Mouse (Mus musculus) ES-E14 (cell line): ENCODE data around the gene Cd22. TPM values are rescaled to one million over a fixed set of nuclear protein-coding genes. Genes with fewer than 3 reads are reported as not detected.
A peak's percentile ranks its signal among the peaks of the same experiment; 100 is the strongest.

Experiments
- DNase-seq: peaks from one replicate; pipeline ENCODE4 v3.0.0-alpha.2; 2013; ENCODE audit warnings: low read depth, low spot score
- H3K27ac ChIP-seq: 2 replicates; pipeline ENCODE4 v1.5.1; 2012; ENCODE audit warnings: low read depth, mild to moderate bottlenecking, low read length, moderate library complexity, mixed read lengths; ENCODE audit not compliant: poor library complexity, insufficient read depth, severe bottlenecking
- H3K36me3 ChIP-seq: 2 replicates; pipeline ENCODE4 v1.6.1; 2012; ENCODE audit warnings: mild to moderate bottlenecking, low read length, moderate library complexity, mixed read lengths; ENCODE audit not compliant: control insufficient read depth, poor library complexity, insufficient read depth, severe bottlenecking
- H3K4me1 ChIP-seq, 2 experiments: fragments of 150-350 bp in 1 of 2; sonication (generic) in 1 of 2; 2 replicates each; pipeline ENCODE4 v1.6.1; 2012; ENCODE audit warnings: low read length in 2 of 2, mild to moderate bottlenecking in 1 of 2, mixed read lengths in 1 of 2; ENCODE audit not compliant: control insufficient read depth in 2 of 2, insufficient read depth in 2 of 2, poor library complexity in 1 of 2
- H3K4me3 ChIP-seq, 2 experiments: fragments of 150-350 bp in 1 of 2; sonication (generic) in 1 of 2; 2 replicates each; pipeline ENCODE4 v1.5.1; 2012; ENCODE audit warnings: low read length in 2 of 2, low read depth in 1 of 2, mild to moderate bottlenecking in 1 of 2, mixed read lengths in 1 of 2; ENCODE audit not compliant: insufficient read depth in 1 of 2, poor library complexity in 1 of 2, severe bottlenecking in 1 of 2
- H3K9ac ChIP-seq: 2 replicates; pipeline ENCODE4 v1.6.1; 2012; ENCODE audit warnings: low read depth, mild to moderate bottlenecking, low read length, mixed read lengths; ENCODE audit not compliant: poor library complexity, insufficient read depth, severe bottlenecking
- H3K9me3 ChIP-seq: fragments of 150-350 bp; sonication (generic); 2 replicates; pipeline ENCODE4 v1.6.1; 2012; ENCODE audit warnings: low read depth, mild to moderate bottlenecking, low read length; ENCODE audit not compliant: control insufficient read depth, insufficient read depth
- CHD2 ChIP-seq: IDR thresholded peaks from 2 replicates; pipeline ENCODE4 v1.6.1; 2014; ENCODE audit warnings: mild to moderate bottlenecking, low read depth, low read length, inconsistent platforms
- HCFC1 ChIP-seq: IDR thresholded peaks from 2 replicates; pipeline ENCODE4 v1.6.1; 2012; ENCODE audit warnings: low read length, inconsistent platforms, borderline replicate concordance; ENCODE audit not compliant: insufficient read depth
- MAFK ChIP-seq: IDR thresholded peaks from 2 replicates; pipeline ENCODE4 v1.6.1; 2014; ENCODE audit warnings: mild to moderate bottlenecking, low read depth, low read length, inconsistent platforms; ENCODE audit not compliant: insufficient read depth
- ZC3H11A ChIP-seq: IDR thresholded peaks from 2 replicates; pipeline ENCODE4 v1.6.1; 2012; ENCODE audit warnings: low read depth, mild to moderate bottlenecking, inconsistent platforms, low read length, borderline replicate concordance
- ZNF384 ChIP-seq: IDR thresholded peaks from 2 replicates; pipeline ENCODE4 v1.6.1; 2012; ENCODE audit warnings: low read depth, low read length, inconsistent platforms
- in situ Hi-C, 2 experiments: fragments of 600-800 bp; cut with MboI; formaldehyde crosslinking; loops; one replicate each; pipeline ENCODE4 v1.15.1; 2025; ENCODE audit warnings: low sequenced_read_pairs in 2 of 2, inconsistent platforms in 1 of 2; ENCODE audit not compliant: unreplicated experiment in 2 of 2
- total RNA-seq: library from RNA; depleted of rRNA; stranded (reverse); fragments of 300-350 nt; gene quantifications from 2 replicates; pipeline ENCODE4 v1.2.3, GENCODE M21; 2012

Gene Cd22
- total RNA-seq, 1 experiment = 0.45 TPM

- in situ Hi-C loops = no loop called here
- no peak for TF ChIP-seq CHD2
- no peak for TF ChIP-seq ZNF384
- TF ChIP-seq MAFK = no peak
- TF ChIP-seq ZC3H11A = no peak
- no peak for TF ChIP-seq HCFC1
- Histone ChIP-seq H3K9me3 (no peaks in the 10 kb centered on the region), H3K9ac (no peak overlapping the region), H3K27ac (no peak overlapping the region), H3K4me1 (no peaks in the 10 kb centered on the region; a peak in 1 of 4 replicates), H3K36me3 (no peaks in the 10 kb centered on the region), H3K4me3 (no peak overlapping the region)
- no peak for DNase-seq
Observed at GRCm38 (mm10) chr7:30884047-30884446, 3.9 kb upstream of the Cd22 start.

- Histone ChIP-seq H3K4me1 (peaks cover 0 to 2% of the 10 kb centered on the region in 2 experiments; a peak in 1 of 4 replicates), H3K9ac (no peak overlapping the region), H3K9me3 (no peaks in the 10 kb centered on the region), H3K4me3 (no peak overlapping the region), H3K36me3 (no peaks in the 10 kb centered on the region), H3K27ac (no peak overlapping the region)
- TF ChIP-seq CHD2 (no peak), ZC3H11A (no peak), MAFK (no peak), HCFC1 (no peak), ZNF384 (no peak)
- DNase-seq = no peak
- in situ Hi-C loops = no loop called here
Observed at GRCm38 (mm10) chr7:30881367-30881766, 1.2 kb upstream of the Cd22 start.

GRCm38 (mm10) chr7:30878950-30879349 is 1.2 kb downstream of the Cd22 start:
- in situ Hi-C loops = no loop called here
- H3K27ac ChIP-seq = no peak overlapping the region

GRCm38 (mm10) chr7:30873083-30873482 is 7.1 kb downstream of the Cd22 start:
- H3K27ac ChIP-seq = no peak overlapping the region
- peak; percentile 73 for DNase-seq
- H3K4me3 ChIP-seq = peak overlapping the region in 1 of 2 experiments; percentile 24; a peak in 1 of 4 replicates
- H3K9ac ChIP-seq = no peak overlapping the region
- H3K36me3 ChIP-seq = no peaks in the 10 kb centered on the region
- H3K4me1 ChIP-seq = 0 out of 4 replicates have a peak, but pooled peaks cover 0 to 2% of the 10 kb centered on the region in 2 experiments
- no peaks in the 10 kb centered on the region for H3K9me3 ChIP-seq
- in situ Hi-C loops = no loop called here
- TF ChIP-seq MAFK = no peak
- no peak for TF ChIP-seq CHD2

More at GRCm38 (mm10) chr7:30878950-30879349, 1.2 kb downstream of the Cd22 start:
- Histone ChIP-seq H3K36me3 (no peaks in the 10 kb centered on the region), H3K9me3 (no peaks in the 10 kb centered on the region), H3K4me3 (no peak overlapping the region), H3K4me1 (0 out of 4 replicates have a peak, but pooled peaks cover 0 to 2% of the 10 kb centered on the region in 2 experiments), H3K9ac (no peak overlapping the region)
- no peak for DNase-seq
- TF ChIP-seq ZC3H11A (no peak), CHD2 (no peak), HCFC1 (no peak), ZNF384 (no peak), MAFK (no peak)

GRCm38 (mm10) chr7:30863386-30863785 is 16.8 kb downstream of the Cd22 start:
- Histone ChIP-seq H3K9me3 (no peaks in the 10 kb centered on the region), H3K4me3 (no peak overlapping the region), H3K4me1 (peaks cover 0 to 12% of the 10 kb centered on the region in 2 experiments; a peak in 1 of 4 replicates), H3K36me3 (no peaks in the 10 kb centered on the region), H3K9ac (no peak overlapping the region), H3K27ac (no peak overlapping the region)
- no peak for TF ChIP-seq ZC3H11A
- TF ChIP-seq CHD2 = no peak
- no peak for TF ChIP-seq HCFC1
- no peak for TF ChIP-seq MAFK
- TF ChIP-seq ZNF384 = no peak
- in situ Hi-C loops = no loop called here
- DNase-seq = no peak
